Mouse (Mus musculus) CD4-positive, CD25-positive, alpha-beta regulatory T cell, adult 4 months (primary cell): ENCODE data around the gene 6720489N17Rik. TPM values are rescaled to one million over a fixed set of nuclear protein-coding genes. Genes with fewer than 3 reads are reported as not detected.
"Not testable (repeated sequence)": the region's sequence is repeated elsewhere in the genome, so short reads cannot be mapped to it uniquely, and the experiment has no call there.

ENCODE experiments used
- ATAC-seq: one replicate; pipeline ENCODE4 v1.8.0; 2017
- polyA plus RNA-seq, 2 experiments: library from polyadenylated mRNA; unstranded; fragments of 100-300 nt; shearing (Covaris generic); gene quantifications; one replicate each; pipeline ENCODE4 v1.2.1; 2017

Gene 6720489N17Rik
- polyA plus RNA-seq = 1 to 10 TPM; 2.3 to 3.3 TPM

DNA sequence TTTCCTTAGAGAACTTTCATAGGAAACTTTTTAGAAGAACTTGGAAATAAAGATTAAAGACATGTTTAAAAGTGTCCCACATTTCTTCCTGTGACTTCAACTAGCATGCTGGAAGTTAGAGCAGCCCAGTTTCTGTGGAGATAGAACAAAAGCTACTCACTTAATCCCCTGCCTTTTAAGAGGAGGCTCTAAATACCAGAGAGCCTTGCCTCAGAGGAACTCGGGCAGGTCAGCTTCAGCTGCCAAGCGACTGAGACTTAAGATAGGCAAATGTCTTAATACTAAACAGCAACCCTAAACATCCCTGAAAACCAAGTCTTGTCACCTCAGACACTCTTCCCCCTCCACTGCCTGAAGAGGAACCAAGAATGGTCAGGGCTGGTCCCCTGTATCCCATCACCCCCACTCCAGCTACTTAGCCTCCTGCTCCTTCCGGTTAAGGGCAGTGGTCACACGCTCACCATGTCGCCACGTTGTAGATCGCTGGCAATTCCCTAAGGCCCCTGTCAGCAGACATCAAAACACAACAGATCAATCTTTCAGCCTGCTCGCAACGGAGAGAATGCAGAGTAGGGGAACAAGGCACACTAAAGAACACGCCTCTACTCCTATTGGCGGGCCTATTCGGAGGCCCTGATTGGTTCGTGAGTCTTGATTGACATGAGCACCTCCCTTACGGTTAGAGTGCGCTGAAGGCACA lies at the start of gene 6720489N17Rik:
Gene 6720489N17Rik, minus strand, starts transcription at position 606 of the 700 bp plus-strand sequence.
- peak; percentile 100 for ATAC-seq

DNA sequence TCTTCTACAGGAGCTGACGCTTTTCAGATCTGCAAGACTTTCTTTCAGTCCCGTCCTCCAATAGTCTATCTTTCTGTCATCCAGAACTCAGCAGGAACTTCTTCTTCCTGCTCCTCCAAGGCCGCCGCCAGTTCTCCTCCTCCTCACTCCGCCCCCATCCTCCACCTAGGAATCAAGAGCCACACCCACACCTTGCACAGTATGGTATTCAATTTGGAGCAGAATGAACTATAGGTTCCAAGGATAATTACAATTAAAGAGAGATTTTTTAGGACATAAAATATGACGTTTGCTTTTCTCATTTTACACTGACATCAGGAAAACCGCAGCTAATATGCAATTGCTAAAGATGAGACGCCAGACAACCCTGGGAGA lies 29.4 kb upstream of the 6720489N17Rik start:
- peak; percentile 68 for ATAC-seq

DNA sequence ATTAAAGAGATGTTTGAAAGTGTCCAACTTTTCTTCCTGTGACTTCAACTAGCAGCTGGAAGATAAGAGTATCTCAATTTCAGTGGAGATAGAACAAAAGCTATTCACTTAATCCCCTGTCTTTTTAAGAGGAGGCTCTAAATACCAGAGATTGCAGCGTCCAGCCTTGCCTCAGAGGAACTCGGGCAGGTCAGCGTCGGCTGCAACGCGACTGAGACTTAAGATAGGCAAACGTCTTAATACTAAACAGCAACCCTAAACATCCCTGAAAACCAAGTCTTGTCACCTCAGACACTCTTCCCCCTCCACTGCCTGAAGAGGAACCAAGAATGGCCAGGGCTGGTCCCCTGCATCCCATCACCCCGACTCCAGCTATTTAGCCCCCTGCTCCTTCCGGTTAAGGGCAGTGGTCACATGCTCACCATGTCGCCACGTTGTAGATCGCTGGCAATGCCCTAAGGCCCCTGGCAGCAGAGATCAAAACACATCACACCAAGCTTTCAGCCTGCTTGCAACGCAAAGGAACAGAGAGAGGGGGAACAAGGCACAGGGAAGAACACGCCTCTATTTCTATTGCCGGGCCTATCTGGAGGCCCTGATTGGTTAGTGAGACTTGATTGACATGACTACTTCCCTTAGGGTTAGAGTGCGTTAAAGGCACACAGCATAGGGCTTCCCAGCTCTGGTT lies 28.8 kb upstream of the 6720489N17Rik start:
- peak; percentile 100 for ATAC-seq

DNA sequence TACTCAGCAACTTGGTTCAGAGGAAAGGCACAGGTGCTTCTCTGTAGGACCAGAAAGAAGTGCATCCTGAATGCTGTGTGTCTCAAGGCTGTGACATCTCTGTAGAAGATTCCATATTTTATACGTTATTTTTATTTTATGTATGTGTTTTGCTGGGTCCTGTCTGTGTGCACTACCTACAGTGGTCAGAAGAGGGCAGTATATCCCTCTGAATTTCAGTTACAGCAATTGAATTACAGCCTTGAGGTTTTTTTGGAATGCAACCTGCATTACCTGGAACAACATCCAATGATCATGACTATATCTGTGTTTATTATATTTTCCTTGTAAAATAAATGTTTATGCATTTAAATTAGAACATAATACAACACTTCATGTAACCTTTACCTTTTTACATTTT lies 3.1 kb upstream of the 6720489N17Rik start:
- ATAC-seq = peak; percentile 38

DNA sequence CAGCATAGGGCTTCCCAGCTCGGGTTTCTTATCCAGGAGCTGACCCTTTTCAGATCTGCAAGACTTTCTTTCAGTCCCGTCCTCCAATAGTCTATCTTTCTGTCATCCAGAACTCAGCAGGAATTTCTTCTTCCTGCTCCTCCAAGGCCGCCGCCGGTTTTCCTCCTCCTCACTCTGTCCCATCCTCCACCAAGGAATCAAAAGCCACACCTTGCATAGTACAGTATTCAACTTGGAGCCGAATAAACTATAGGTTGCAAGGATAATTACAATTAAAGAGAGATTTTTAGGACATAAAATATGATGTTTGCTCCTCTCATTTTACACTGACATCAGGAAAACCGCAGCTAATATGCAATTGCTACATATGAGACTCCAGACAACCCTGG lies 289 bp upstream of the 6720489N17Rik start:
- peak; percentile 9 for ATAC-seq

DNA sequence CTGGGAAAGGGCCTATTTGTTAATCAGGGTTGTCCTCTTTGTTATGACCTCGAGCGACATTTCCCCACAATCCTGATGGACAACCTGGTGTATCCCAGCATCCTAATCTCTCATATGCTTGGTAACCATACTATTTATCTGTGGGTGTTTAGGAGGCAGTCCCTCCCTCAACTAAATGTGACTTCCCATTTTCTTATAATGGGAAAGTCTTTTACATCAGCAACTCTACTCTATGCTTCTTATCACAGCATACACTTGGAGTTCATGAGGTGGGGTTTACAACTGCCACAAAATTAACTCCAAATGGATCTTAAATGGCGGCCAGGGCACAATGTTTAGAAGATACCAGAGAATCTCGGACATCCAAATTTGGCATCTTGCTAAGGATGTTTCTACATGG lies 6.5 kb downstream of the 6720489N17Rik start:
- ATAC-seq = not testable (repeated sequence)

DNA sequence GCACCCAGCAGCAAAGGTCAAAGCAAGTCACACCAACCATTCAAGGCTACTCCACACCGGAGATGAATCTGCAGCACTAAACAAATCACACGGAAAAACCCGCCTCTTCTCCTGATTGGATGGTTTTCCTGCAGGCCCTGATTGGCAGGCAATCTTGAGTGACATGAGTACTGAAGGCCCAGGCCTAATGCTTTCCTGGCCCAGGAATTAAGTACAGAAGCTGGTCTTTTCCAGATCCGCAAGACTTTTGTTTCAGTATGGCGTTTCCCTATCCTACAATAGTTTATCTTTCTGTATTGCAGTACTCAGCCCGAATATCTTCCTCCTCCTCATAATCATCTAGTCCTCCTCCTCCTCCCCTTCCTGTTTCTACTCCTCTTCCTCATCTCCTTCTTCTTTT lies 52.9 kb downstream of the 6720489N17Rik start, which contains the start of gene Zfp934:
Gene Zfp934, minus strand, starts transcription at position 101 of the 400 bp plus-strand sequence.
- not testable (repeated sequence) for ATAC-seq

DNA sequence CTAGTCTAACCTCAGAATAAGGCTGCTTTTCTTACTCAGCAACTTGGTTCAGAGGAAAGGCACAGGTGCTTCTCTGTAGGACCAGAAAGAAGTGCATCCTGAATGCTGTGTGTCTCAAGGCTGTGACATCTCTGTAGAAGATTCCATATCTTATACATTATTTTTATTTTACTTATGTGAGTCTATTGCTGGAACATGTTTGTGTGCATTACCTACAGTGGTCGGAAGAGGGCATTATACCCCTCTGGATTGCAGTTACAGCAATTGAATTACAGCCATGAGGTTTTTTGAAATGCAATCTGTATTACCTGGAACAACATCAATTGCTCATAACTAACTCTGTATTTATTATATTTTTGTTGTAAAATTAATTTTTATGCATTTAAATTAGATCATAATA lies 62.3 kb downstream of the 6720489N17Rik start:
- not testable (repeated sequence) for ATAC-seq

DNA sequence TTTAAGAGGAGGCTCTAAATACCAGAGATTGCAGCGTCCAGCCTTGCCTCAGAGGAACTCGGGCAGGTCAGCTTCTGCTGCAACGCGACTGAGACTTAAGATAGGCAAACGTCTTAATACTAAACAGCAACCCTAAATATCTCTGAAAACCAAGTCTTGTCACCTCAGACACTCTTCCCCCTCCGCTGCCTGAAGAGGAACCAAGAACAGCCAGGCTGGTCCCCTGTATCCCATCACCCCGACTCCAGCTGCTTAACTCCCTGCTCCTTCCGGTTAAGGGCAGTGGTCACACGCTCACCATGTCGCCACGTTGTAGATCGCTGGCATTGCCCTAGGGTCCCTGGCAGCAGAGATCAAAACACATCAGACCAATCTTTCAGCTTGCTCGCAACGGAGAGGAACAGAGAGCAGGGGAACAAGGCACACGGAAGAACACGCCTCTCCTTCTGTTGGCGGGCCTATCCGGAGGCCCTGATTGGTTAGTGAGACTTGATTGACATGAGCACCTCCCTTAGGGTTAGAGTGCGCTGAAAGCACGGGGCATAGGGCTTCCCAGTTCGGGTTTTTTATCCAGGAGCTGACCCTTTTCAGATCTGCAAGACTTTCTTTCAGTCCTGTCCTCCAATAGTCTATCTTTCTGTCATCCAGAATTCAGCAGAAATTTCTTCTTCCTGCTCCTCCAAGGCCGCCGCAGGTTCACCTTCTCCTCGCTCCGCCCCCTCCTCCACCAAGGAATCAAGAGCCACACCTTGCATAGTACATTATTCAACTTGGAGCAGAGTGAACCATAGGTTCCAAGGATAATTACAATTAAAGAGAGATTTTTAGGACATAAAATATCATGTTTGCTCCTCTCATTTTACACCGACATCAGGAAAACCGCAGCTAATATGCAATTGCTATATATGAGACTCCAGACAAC lies 65.5 kb downstream of the 6720489N17Rik start, which contains the start of gene Zfp935:
Gene Zfp935, minus strand, starts transcription at position 323 of the 922 bp plus-strand sequence.
- peak; percentile 75 for ATAC-seq

Other genes starting within 250 kb of the 6720489N17Rik start
- gene Gm3604, start 241.0 kb downstream of the 6720489N17Rik start, polyA plus RNA-seq = 1 to 10 TPM; 4.5 to 5.0 TPM
- 10 to 100 TPM; 18.6 to 19.0 TPM for gene Gm49359, start 157.3 kb downstream of the 6720489N17Rik start, polyA plus RNA-seq
- gene Zfp935, start 65.7 kb downstream of the 6720489N17Rik start, polyA plus RNA-seq = not detected
- 10 to 100 TPM; 10.4 to 11.3 TPM for gene Zfp934, start 53.0 kb downstream of the 6720489N17Rik start, polyA plus RNA-seq
- 10 to 100 TPM in 1 of 2 experiments, 1 to 10 TPM in 1; 9.4 to 12.7 TPM for gene Platr25, start 136.5 kb upstream of the 6720489N17Rik start, polyA plus RNA-seq
- 1 to 10 TPM; 4.1 to 7.4 TPM for gene Gm5141, start 161.6 kb upstream of the 6720489N17Rik start, polyA plus RNA-seq
- gene Fbp2, start 234.2 kb upstream of the 6720489N17Rik start, polyA plus RNA-seq = not detected